Mouse (Mus musculus) spleen, postnatal 4 days (tissue): ENCODE measurements around the gene Gpc6.

Experiments used
- DNase-seq, 2 experiments: peaks; one replicate each; pipeline ENCODE4 v3.0.0; 2022; ENCODE audit warnings: low spot score in 2 of 2

The Gpc6 gene

GRCm38 (mm10) chr14:117930105-117930847 lies 1005.2 kb downstream of the Gpc6 start:
- no peak for DNase-seq

GRCm38 (mm10) chr14:117930848-117931816 lies 1006.0 kb downstream of the Gpc6 start:
- no peak for DNase-seq

DNA sequence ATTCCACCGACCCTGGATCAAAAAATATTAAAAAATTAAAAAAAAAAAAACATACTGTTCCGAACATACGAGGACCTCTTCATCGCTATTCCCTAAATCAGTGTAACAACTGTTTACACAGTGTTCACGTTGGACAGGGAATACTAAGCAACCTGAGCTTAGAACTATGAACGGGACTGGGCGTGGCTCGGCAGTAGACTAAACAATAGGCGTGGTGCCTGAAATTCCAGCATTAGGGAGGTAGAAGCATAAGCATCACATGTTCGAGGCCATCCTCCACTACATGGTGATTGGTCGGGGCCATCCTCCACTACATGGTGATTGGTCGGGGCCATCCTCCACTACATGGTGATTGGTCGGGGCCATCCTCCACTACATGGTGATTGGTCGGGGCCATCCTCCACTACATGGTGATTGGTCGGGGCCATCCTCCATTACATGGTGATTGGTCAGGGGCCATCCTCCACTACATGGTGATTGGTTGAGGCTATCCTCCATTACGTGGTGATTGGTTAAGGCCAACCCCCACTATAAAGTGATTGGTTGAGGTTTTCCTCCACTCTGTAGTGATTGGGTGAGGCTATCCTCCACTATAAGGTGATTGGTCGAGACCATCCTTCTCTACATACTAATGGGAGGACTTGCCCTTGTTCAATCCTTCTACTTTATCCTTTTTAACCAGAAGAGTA lies 1007.2 kb downstream of the Gpc6 start:
- no peak for DNase-seq

- no peak for DNase-seq
Observed at GRCm38 (mm10) chr14:117938554-117938953, 1013.4 kb downstream of the Gpc6 start.

DNA sequence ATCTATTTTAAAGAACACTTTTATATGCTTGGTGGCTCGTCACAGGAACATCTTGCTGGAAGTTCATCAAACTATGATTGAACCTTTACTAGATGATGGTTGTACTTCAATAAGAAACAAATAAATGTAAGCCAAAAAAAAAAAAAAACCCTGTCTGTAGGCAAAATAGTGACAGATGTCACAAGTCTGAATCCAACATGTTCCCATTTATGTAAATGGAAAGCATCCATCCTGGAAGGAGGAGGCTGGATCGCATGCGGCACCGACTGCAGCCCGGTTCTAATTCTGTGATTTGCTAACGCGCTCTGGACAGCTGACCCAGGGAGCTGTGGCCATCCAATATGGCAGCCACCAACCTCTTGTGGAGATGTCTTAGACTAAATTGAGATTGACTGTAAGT lies 1014.4 kb downstream of the Gpc6 start:
- DNase-seq, result no peak

- DNase-seq, result no peak
Observed at GRCm38 (mm10) chr14:117945920-117946503, 1020.9 kb downstream of the Gpc6 start.

GRCm38 (mm10) chr14:117951265-117951664 lies 1026.2 kb downstream of the Gpc6 start:
- no peak for DNase-seq

DNA sequence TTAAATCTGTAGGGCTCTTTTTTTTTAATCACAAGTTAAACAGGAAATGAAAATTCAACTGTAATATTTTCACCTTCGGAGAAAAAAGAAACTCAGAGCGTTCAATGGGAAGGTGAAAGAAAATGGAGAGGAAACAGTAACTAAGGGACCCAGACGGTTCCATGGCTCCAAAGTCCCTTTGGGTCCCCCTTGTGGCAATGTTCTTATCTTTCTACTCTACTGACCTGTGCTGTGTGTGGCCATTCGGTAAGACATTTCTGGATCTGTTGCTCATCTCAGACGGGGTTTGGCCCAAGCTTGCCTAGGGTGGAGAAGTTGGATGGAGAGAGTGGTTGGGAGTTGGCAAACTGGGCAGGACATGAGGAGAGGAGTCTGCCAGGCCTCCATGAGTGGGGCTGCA lies 1026.6 kb downstream of the Gpc6 start:
- DNase-seq, result no peak

DNA sequence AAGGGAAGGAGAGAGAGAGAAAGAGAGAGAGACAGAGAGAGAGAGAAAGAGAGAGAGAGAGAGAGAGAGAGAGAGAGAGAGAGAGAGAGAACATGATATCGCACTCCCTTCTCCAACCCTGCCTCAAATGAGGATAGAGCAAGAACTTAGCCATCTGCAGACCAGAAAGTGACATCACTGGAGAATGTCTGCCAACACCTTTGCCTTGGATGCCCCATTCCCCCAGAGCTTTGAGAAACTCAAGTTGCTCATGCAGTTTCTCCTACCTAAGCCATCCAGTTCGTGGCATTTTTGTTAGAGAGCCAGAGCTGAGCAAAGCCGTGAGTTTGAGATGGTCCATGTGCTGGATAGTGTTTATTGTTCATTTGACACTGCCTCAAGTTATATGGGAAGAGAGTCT lies 1030.9 kb downstream of the Gpc6 start:
- DNase-seq, result no peak

GRCm38 (mm10) chr14:117958389-117958788 lies 1033.3 kb downstream of the Gpc6 start:
- DNase-seq, result no peak

DNA sequence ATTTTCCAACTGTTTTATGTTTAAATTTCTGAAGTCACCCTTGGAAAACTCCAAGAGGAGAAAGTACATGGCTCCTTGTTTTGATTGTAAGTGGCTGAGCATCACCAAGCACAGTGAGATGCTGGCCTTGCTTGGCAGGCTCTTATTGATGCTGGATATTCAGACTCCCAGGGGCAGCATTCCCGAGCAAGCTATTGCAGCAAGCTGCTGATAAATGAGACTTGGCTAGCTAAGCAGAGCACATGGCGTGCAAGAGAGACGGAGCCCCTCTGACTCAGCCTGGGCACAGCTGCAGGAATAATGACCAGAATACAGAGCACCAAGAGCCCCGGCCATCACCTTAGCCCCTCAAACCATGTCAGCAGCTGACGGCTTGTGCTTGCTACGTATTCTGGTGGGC lies 1036.2 kb downstream of the Gpc6 start:
- DNase-seq, result no peak

- no peak for DNase-seq
Observed at GRCm38 (mm10) chr14:117961844-117962243, 1036.7 kb downstream of the Gpc6 start.

DNA sequence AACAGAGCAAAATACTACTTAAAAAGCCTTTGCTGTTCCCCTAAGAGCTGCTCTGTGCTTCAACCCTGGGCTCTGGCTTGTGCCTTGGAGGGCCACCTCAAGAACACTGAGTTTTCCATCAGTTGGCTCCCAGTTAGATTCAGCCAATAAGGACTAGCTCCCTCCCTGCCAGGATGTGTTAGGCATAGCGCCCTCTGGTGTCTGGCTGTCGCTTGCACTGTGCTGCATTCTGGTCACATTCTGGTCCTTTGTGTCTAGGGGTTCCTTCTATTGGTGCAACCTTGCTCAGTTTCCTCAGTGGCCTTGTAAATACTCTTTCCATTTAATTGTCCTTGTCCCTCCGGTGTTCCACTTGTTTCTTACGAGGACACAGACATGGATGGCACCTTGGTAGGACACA lies 1037.3 kb downstream of the Gpc6 start:
- DNase-seq, result no peak

GRCm38 (mm10) chr14:117972576-117972975 lies 1047.5 kb downstream of the Gpc6 start:
- DNase-seq, result no peak

- DNase-seq, result no peak
Observed at GRCm38 (mm10) chr14:117981532-117981931, 1056.4 kb downstream of the Gpc6 start.

DNA sequence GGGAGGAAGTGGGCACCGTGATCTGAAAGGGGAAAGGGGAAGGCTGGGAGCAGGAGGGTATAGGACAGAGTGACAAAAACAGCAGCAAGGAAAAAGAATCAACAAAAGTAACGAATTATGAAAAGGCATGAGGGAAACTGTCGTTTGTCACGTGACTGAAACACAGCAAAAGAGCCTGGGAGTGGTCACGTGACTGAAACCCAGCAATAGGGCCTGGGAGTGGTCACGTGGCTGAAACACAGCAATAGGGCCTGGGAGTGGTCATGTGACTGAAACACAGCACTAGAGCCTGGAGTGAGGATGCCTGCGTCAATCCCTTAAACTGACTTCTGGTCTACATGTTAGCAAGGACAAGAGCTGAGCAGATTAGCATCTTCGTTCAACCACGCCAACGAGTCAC lies 1063.3 kb downstream of the Gpc6 start:
- DNase-seq, result no peak

DNA sequence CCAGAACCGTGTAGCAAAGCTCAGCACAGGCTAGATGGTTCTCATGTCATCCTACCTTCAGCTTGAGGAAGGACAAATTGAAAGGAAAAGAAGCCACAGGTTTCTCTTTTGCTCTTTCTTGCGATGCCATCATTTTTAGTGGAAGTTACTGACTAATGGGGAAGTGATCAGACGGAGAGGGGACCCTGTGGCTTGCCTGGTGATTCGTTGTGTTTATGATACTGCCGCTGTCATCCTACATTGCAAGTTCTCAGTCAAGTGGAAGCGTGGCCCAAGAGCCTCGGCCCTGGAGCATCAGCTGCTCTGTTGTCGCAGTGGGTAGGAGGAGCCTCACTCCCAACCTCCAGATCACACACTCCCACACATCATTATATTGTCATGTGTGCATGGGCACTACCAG lies 1065.1 kb downstream of the Gpc6 start:
- DNase-seq, result no peak

- no peak for DNase-seq
Observed at GRCm38 (mm10) chr14:117992600-117993256, 1067.6 kb downstream of the Gpc6 start.

- no peak for DNase-seq
Observed at GRCm38 (mm10) chr14:117993845-117994244, 1068.7 kb downstream of the Gpc6 start.

- no peak for DNase-seq
Observed at GRCm38 (mm10) chr14:118004434-118004833, 1079.3 kb downstream of the Gpc6 start.

GRCm38 (mm10) chr14:118005697-118006096 lies 1080.6 kb downstream of the Gpc6 start:
- DNase-seq, result no peak
